Mouse (Mus musculus) C2C12 (cell line): ENCODE data around the gene Nav2. TPM values are rescaled to one million over a fixed set of nuclear protein-coding genes. Genes with fewer than 3 reads are reported as not detected.

Source experiments
- H3K27me3 ChIP-seq: one replicate; pipeline ENCODE4 v1.6.1; 2011; ENCODE audit not compliant: control insufficient read depth, insufficient read depth, insufficient read length
- H3K36me3 ChIP-seq: one replicate; pipeline ENCODE4 v1.6.1; 2011; ENCODE audit not compliant: control insufficient read depth, insufficient read depth
- H3K4me3 ChIP-seq: one replicate; pipeline ENCODE4 v1.5.1; 2011; ENCODE audit warnings: mild to moderate bottlenecking, control low read depth; ENCODE audit not compliant: poor library complexity, insufficient read depth, severe bottlenecking
- H3K79me2 ChIP-seq: one replicate; pipeline ENCODE4 v1.6.1; 2011; ENCODE audit not compliant: control insufficient read depth, insufficient read depth
- H3K79me3 ChIP-seq: one replicate; pipeline ENCODE4 v1.6.1; 2011; ENCODE audit warnings: low read depth, control low read depth
- H3ac ChIP-seq: one replicate; pipeline ENCODE3; 2011; ENCODE audit warnings: low read depth; ENCODE audit not compliant: control insufficient read depth, insufficient read length
- CEBPB ChIP-seq: IDR thresholded peaks from one replicate; pipeline ENCODE4 v1.6.1; 2011; ENCODE audit warnings: low read depth, mild to moderate bottlenecking, control low read depth, moderate library complexity
- CTCF ChIP-seq: IDR thresholded peaks from one replicate; pipeline ENCODE4 v1.5.1; 2011; ENCODE audit not compliant: control insufficient read depth, insufficient read depth, insufficient read length
- FOSL1 ChIP-seq: IDR thresholded peaks from one replicate; pipeline ENCODE4 v1.8.0; 2011; ENCODE audit warnings: mild to moderate bottlenecking, low read length; ENCODE audit not compliant: poor library complexity, insufficient read depth, severe bottlenecking
- MAX ChIP-seq: IDR thresholded peaks from one replicate; pipeline ENCODE4 v1.6.1; 2011; ENCODE audit warnings: mild to moderate bottlenecking, control low read depth
- MYOD1 ChIP-seq: IDR thresholded peaks from one replicate; pipeline ENCODE4 v1.6.1; 2011; ENCODE audit warnings: low read depth; ENCODE audit not compliant: control insufficient read depth, insufficient read length
- MYOG ChIP-seq: IDR thresholded peaks from one replicate; pipeline ENCODE4 v1.6.1; 2011; ENCODE audit not compliant: control insufficient read depth, insufficient read length; ENCODE audit errors: extremely low read depth
- USF1 ChIP-seq: IDR thresholded peaks from one replicate; pipeline ENCODE4 v1.6.1; 2011; ENCODE audit warnings: low read depth, mild to moderate bottlenecking, control low read depth, moderate library complexity
- polyA plus RNA-seq: library from polyadenylated mRNA; unstranded; fragments of >200 nt; fragmentation: generic; extraction: Trizol; gene quantifications from one replicate; pipeline ENCODE4 v1.2.1, GENCODE M21; 2012; ENCODE audit warnings: missing spikeins

Gene Nav2
- polyA plus RNA-seq, 1 experiment: 4.7 TPM

DNA sequence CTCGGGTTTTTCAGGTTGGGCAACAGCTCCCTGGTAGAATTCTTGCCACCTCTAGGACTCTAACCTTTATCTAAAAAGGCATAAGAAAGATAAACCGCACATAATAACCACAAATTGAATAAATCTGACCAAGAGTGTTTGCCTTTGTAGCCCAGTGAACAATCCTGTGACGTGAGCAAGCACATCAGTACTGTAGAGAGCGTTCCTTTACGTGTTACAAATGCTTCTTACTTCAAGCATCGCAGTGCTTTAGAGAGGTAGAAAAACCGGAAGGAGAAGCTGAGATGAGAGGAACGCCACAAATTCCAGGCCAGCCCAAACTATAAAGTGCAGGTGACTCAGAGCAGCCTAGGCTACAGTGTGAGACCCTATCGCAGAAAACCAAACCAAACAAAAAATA lies 503.3 kb downstream of the Nav2 start:
- no peaks in the 10 kb centered on the region for H3K79me2 ChIP-seq
- H3K79me3 ChIP-seq: no peaks in the 10 kb centered on the region
- TF ChIP-seq MYOD1 (no peak), FOSL1 (no peak), USF1 (no peak), MYOG (no peak), CTCF (no peak), MAX (no peak), CEBPB (no peak)
- no peaks in the 10 kb centered on the region for H3K27me3 ChIP-seq
- H3K36me3 ChIP-seq: peaks cover 18% of the 10 kb centered on the region
- H3K4me3 ChIP-seq: no peak overlapping the region
- no peak overlapping the region for H3ac ChIP-seq

DNA sequence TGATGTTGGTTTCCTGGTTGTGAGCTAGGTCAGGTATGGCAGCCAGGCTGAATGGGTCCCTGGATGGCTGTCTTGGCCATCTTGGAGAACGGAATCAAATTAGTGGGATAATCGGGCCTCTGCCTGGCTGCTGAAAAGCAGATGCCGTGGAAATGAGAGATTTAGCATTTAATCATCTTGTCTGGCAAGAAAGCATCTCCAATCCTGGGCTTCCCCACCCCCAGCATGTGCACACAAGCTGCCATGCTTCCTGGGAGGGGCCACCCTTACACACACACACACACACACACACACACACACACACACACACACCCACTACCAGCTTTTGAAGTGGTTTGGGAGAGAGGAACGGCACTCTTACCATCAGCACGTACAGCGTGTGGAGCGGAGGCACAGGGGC lies 506.6 kb downstream of the Nav2 start:
- H3K79me3 ChIP-seq: no peaks in the 10 kb centered on the region
- no peaks in the 10 kb centered on the region for H3K27me3 ChIP-seq
- TF ChIP-seq FOSL1 (no peak), USF1 (no peak), MYOG (no peak), CEBPB (no peak), MYOD1 (no peak), CTCF (no peak), MAX (no peak)
- H3K36me3 ChIP-seq: peaks cover 8% of the 10 kb centered on the region
- H3ac ChIP-seq: no peak overlapping the region
- H3K79me2 ChIP-seq: no peaks in the 10 kb centered on the region
- H3K4me3 ChIP-seq: no peak overlapping the region

GRCm38 (mm10) chr7:49415716-49416115 lies 507.2 kb downstream of the Nav2 start:
- no peak for TF ChIP-seq FOSL1
- no peak for TF ChIP-seq MAX
- no peak for TF ChIP-seq USF1
- TF ChIP-seq MYOD1: no peak
- no peak for TF ChIP-seq MYOG
- no peak for TF ChIP-seq CEBPB
- no peak for TF ChIP-seq CTCF
- Histone ChIP-seq H3K4me3 (no peak overlapping the region), H3ac (no peak overlapping the region), H3K79me2 (no peaks in the 10 kb centered on the region), H3K79me3 (no peaks in the 10 kb centered on the region), H3K36me3 (peaks cover 7% of the 10 kb centered on the region), H3K27me3 (no peaks in the 10 kb centered on the region)

GRCm38 (mm10) chr7:49418841-49419240 lies 510.3 kb downstream of the Nav2 start:
- Histone ChIP-seq H3ac (no peak overlapping the region), H3K79me2 (no peaks in the 10 kb centered on the region), H3K36me3 (peaks cover 6% of the 10 kb centered on the region), H3K4me3 (no peak overlapping the region), H3K27me3 (no peaks in the 10 kb centered on the region), H3K79me3 (no peaks in the 10 kb centered on the region)
- TF ChIP-seq USF1: no peak
- no peak for TF ChIP-seq MAX
- TF ChIP-seq MYOG: no peak
- no peak for TF ChIP-seq FOSL1
- no peak for TF ChIP-seq MYOD1
- TF ChIP-seq CTCF: no peak
- TF ChIP-seq CEBPB: no peak

GRCm38 (mm10) chr7:49420139-49420802 lies 511.8 kb downstream of the Nav2 start:
- Histone ChIP-seq H3K79me3 (no peaks in the 10 kb centered on the region), H3K27me3 (no peaks in the 10 kb centered on the region), H3K4me3 (no peak overlapping the region), H3K36me3 (peaks cover 6% of the 10 kb centered on the region), H3ac (no peak overlapping the region), H3K79me2 (no peaks in the 10 kb centered on the region)
- TF ChIP-seq USF1: no peak
- no peak for TF ChIP-seq CTCF
- no peak for TF ChIP-seq MYOD1
- TF ChIP-seq MYOG: no peak
- no peak for TF ChIP-seq MAX
- no peak for TF ChIP-seq FOSL1
- no peak for TF ChIP-seq CEBPB

- Histone ChIP-seq H3K36me3 (peaks cover 6% of the 10 kb centered on the region), H3K27me3 (no peaks in the 10 kb centered on the region), H3ac (no peak overlapping the region), H3K79me3 (no peaks in the 10 kb centered on the region), H3K79me2 (no peaks in the 10 kb centered on the region), H3K4me3 (no peak overlapping the region)
- TF ChIP-seq CEBPB: no peak
- no peak for TF ChIP-seq USF1
- no peak for TF ChIP-seq MYOD1
- TF ChIP-seq MYOG: no peak
- no peak for TF ChIP-seq FOSL1
- no peak for TF ChIP-seq MAX
- no peak for TF ChIP-seq CTCF
Observed at GRCm38 (mm10) chr7:49421261-49421660, 512.7 kb downstream of the Nav2 start.
